Mouse (Mus musculus): ENCODE results near the gene Dnmt3c. TPM values are rescaled to one million over a fixed set of nuclear protein-coding genes. Genes with fewer than 3 reads are reported as not detected.
A peak's percentile ranks its signal among the peaks of the same experiment; 100 is the strongest.

Dnmt3c gene
- polyA plus RNA-seq, 1 experiment from 2014 or later, result not detected

GRCm38 (mm10) chr2:153772950-153773349 is 76.5 kb downstream of the Dnmt3c start:
- H3K9ac ChIP-seq (replicated peaks), result no peak overlapping the region
- no peak for ATAC-seq (ENCODE audit: insufficient number of reproducible peaks, insufficient read depth, low FRiP score, low TSS enrichment, low read depth)
- no peak overlapping the region for H3K4me3 ChIP-seq (replicated peaks)
- H3K4me1 ChIP-seq (replicated peaks), result no peaks in the 10 kb centered on the region
- no peak overlapping the region for H3K4me2 ChIP-seq
- H3K27ac ChIP-seq, result no peak overlapping the region
- no peaks in the 10 kb centered on the region for H3K27me3 ChIP-seq
- no peaks in the 10 kb centered on the region for H3K9me3 ChIP-seq
- peaks cover 38% of the 10 kb centered on the region for H3K36me3 ChIP-seq
- 94% methylated on average over 4 of the region's 4 CpGs for WGBS

DNA sequence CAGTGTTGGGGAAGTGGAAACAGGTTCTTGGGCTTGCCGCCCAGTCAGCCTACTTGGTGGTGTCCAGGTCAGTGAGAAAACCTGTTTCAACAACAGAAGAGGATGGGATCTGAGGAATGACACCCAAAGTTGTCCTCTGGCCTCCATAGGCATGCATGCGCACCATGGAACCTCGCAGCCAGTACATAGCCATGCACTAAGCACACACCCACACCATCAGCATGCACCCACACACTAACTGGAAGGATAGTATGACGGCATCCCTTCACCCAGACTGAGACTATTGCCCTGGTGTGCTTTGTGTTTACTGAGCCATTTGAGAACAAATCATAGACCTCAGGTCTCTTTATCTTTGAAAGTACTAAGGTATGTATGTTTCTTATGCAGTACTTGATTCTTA is 79.0 kb downstream of the Dnmt3c start:
- WGBS, result 95% methylated on average over 4 of the region's 4 CpGs
- Histone ChIP-seq H3K9me3 (no peaks in the 10 kb centered on the region), H3K27me3 (no peaks in the 10 kb centered on the region), H3K4me1 (replicated peaks) (0 out of 2 replicates have a peak, but pooled peaks cover 8% of the 10 kb centered on the region), H3K4me3 (replicated peaks) (no peak overlapping the region), H3K9ac (replicated peaks) (no peak overlapping the region), H3K4me2 (no peak overlapping the region), H3K27ac (no peak overlapping the region), H3K36me3 (peaks cover 22% of the 10 kb centered on the region)
- no peak for ATAC-seq (ENCODE audit: insufficient number of reproducible peaks, insufficient read depth, low FRiP score, low TSS enrichment, low read depth)

DNA sequence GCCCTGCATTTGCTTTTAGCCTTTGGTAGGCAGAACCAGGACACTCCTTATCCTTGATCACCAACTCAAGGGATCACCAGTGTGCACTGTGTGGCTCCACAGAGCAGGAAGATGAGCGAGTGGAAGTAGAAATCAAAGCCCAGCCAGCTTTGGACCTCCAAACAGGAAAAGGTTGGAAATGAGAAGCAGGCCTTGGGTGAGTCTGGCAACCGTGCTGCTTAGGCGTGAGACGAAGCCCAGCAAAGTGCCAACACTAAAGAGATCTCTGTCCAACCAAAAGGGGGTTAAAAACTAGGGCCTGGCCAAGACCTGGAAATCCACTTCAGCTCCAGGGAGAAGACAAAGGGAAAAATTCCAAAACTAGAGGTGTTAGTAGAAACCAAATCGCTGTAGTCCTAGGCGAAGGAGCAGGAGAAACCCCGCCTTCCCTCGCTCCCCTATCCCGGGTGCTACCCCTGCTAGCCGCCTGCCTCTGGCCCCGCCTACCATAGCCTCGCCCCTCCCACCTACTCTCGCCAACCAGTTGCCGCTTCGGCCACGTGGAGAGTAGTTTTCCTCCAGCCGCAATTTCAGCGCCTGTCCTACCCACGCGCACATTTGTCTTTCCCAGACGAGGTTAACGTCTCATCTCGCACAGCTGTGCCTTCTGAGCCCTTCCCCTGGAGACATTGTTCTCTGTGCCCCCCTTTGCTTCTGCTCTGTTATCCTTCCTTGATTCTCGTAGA is 82.3 kb downstream of the Dnmt3c start:
- no peaks in the 10 kb centered on the region for H3K9me3 ChIP-seq
- H3K27ac ChIP-seq, result no peak overlapping the region
- no peaks in the 10 kb centered on the region for H3K27me3 ChIP-seq
- H3K9ac ChIP-seq (replicated peaks), result 0 out of 2 replicates have a peak overlapping the region, but pooled peaks have one; percentile 23
- WGBS, result 9% methylated on average over 24 of the region's 24 CpGs
- H3K4me3 ChIP-seq (replicated peaks), result peak overlapping the region; percentile 33
- H3K4me1 ChIP-seq (replicated peaks), result 0 out of 2 replicates have a peak, but pooled peaks cover 8% of the 10 kb centered on the region
- peak overlapping the region; percentile 64 for H3K4me2 ChIP-seq
- H3K36me3 ChIP-seq, result peaks cover 6% of the 10 kb centered on the region; the same call in 1 of the 2 replicates
- peak; percentile 85 for ATAC-seq (ENCODE audit: insufficient number of reproducible peaks, insufficient read depth, low FRiP score, low TSS enrichment, low read depth)

Other genes starting within 250 kb of the Dnmt3c start
- not detected in 2 replicates for gene 4930404H24Rik, start 203.9 kb upstream of the Dnmt3c start, polyA plus RNA-seq (2016; fragmentation: Nextera tagmentation; extraction: Ambion mirVana)
- 12.5 and 12.6 TPM in 2 replicates for gene Nol4l, start 166.7 kb upstream of the Dnmt3c start, polyA plus RNA-seq (2016; fragmentation: Nextera tagmentation; extraction: Ambion mirVana)
- gene Commd7, start 63.9 kb upstream of the Dnmt3c start, polyA plus RNA-seq (2016; fragmentation: Nextera tagmentation; extraction: Ambion mirVana), result 70.3 and 71.3 TPM in 2 replicates
- gene Dnmt3b, start 47.2 kb upstream of the Dnmt3c start, polyA plus RNA-seq (2016; fragmentation: Nextera tagmentation; extraction: Ambion mirVana), result 15.7 and 17.0 TPM in 2 replicates
- gene Mapre1, start 44.6 kb downstream of the Dnmt3c start, polyA plus RNA-seq (2016; fragmentation: Nextera tagmentation; extraction: Ambion mirVana), result 234 and 249 TPM in 2 replicates
- 0.14 TPM in 1 of 2 replicates, not detected in the other for gene Efcab8, start 83.3 kb downstream of the Dnmt3c start, polyA plus RNA-seq (2016; fragmentation: Nextera tagmentation; extraction: Ambion mirVana)
- gene Sun5, start 174.4 kb downstream of the Dnmt3c start, polyA plus RNA-seq (2016; fragmentation: Nextera tagmentation; extraction: Ambion mirVana), result not detected in 2 replicates
- not detected in 2 replicates for gene Bpifb2, start 178.4 kb downstream of the Dnmt3c start, polyA plus RNA-seq (2016; fragmentation: Nextera tagmentation; extraction: Ambion mirVana)
- gene Bpifb6, start 203.7 kb downstream of the Dnmt3c start, polyA plus RNA-seq (2016; fragmentation: Nextera tagmentation; extraction: Ambion mirVana), result not detected in 2 replicates
- gene Bpifb3, start 221.6 kb downstream of the Dnmt3c start, polyA plus RNA-seq (2016; fragmentation: Nextera tagmentation; extraction: Ambion mirVana), result not detected in 2 replicates
- gene Bpifb4, start 241.6 kb downstream of the Dnmt3c start, polyA plus RNA-seq (2016; fragmentation: Nextera tagmentation; extraction: Ambion mirVana), result not detected in 2 replicates

Data from limb, embryonic 12.5 days (tissue).